Mouse (Mus musculus) limb, embryonic 12.5 days (tissue): Measurements from ENCODE around the gene Opa3. TPM values are rescaled to one million over a fixed set of nuclear protein-coding genes. Genes with fewer than 3 reads are reported as not detected.

Experiments
- ATAC-seq: fragments of 200-750 bp; cut with Nextera tagmentation; 2 replicates; pipeline ENCODE4 v1.8.0; 2017; ENCODE audit warnings: low read depth, moderate TSS enrichment; ENCODE audit not compliant: insufficient number of reproducible peaks, insufficient read depth, low FRiP score, low TSS enrichment
- H3K27ac ChIP-seq: fragments of 300-500 bp; sonication (generic); 2 replicates; pipeline ENCODE4 v1.5.1; 2016; ENCODE audit warnings: mild to moderate bottlenecking, moderate library complexity
- H3K27me3 ChIP-seq: fragments of 300-500 bp; sonication (generic); 2 replicates; pipeline ENCODE4 v1.6.1; 2016; ENCODE audit warnings: mild to moderate bottlenecking, moderate library complexity
- H3K36me3 ChIP-seq: fragments of 300-500 bp; sonication (generic); 2 replicates; pipeline ENCODE4 v1.6.1; 2016; ENCODE audit warnings: mild to moderate bottlenecking, moderate library complexity
- H3K4me1 ChIP-seq: fragments of 300-500 bp; sonication (generic); replicated peaks from 2 replicates; pipeline ENCODE4 v1.6.1; 2016
- H3K4me2 ChIP-seq: fragments of 300-500 bp; sonication (generic); 2 replicates; pipeline ENCODE4 v1.6.1; 2016; ENCODE audit warnings: mild to moderate bottlenecking, moderate library complexity
- H3K4me3 ChIP-seq: fragments of 300-500 bp; sonication (generic); replicated peaks from 2 replicates; pipeline ENCODE4 v1.5.1; 2016; ENCODE audit warnings: mild to moderate bottlenecking
- H3K9ac ChIP-seq: fragments of 300-500 bp; sonication (generic); replicated peaks from 2 replicates; pipeline ENCODE4 v1.6.1; 2016; ENCODE audit warnings: mild to moderate bottlenecking, moderate library complexity
- H3K9me3 ChIP-seq: fragments of 300-500 bp; sonication (generic); 2 replicates; pipeline ENCODE4 v1.6.1; 2016; ENCODE audit warnings: mild to moderate bottlenecking, moderate library complexity
- WGBS: fragments of 180-500 bp; shearing (Covaris S2); methylation state at CpG from one replicate; pipeline ENCODE4 v1.1.7; 2016; 5-methylcytosine and 5-hydroxymethylcytosine counted together
- polyA plus RNA-seq: library from polyadenylated mRNA; unstranded; fragments of >200 nt; fragmentation: Nextera tagmentation; extraction: Ambion mirVana; gene quantifications from 2 replicates; pipeline ENCODE4 v1.2.1, GENCODE M21; 2016

Opa3 gene
- polyA plus RNA-seq, 1 experiment from 2014 or later, result 39.5 TPM

GRCm38 (mm10) chr7:19282385-19282784 lies 54.3 kb downstream of the Opa3 start, which contains the start of gene Rtn2:
Rtn2 (plus strand) TSS chr7:19282624.
- Histone ChIP-seq H3K9me3 (no peaks in the 10 kb centered on the region), H3K4me2 (peak within 1 kb of the TSS; percentile 98), H3K36me3 (no peaks in the 10 kb centered on the region), H3K27ac (peak within 1 kb of the TSS; percentile 17; the same call in 1 of the 2 replicates), H3K4me1 (peaks cover 17% of the 10 kb centered on the region), H3K4me3 (peak within 1 kb of the TSS; percentile 58), H3K9ac (peak within 1 kb of the TSS; percentile 50), H3K27me3 (peaks cover 73% of the 10 kb centered on the region)
- WGBS, result under 1% methylated on average over 36 of the region's 37 CpGs
- peak; percentile 61; the same call in 1 of the 2 replicates for ATAC-seq

GRCm38 (mm10) chr7:19282791-19283405 lies 54.8 kb downstream of the Opa3 start:
- H3K36me3 ChIP-seq, result no peaks in the 10 kb centered on the region
- peak overlapping the region; percentile 58 for H3K4me3 ChIP-seq
- H3K9me3 ChIP-seq, result no peaks in the 10 kb centered on the region
- H3K4me1 ChIP-seq, result peaks cover 17% of the 10 kb centered on the region
- H3K27me3 ChIP-seq, result peaks cover 67% of the 10 kb centered on the region
- H3K27ac ChIP-seq, result peak overlapping the region; percentile 17; the same call in 1 of the 2 replicates
- H3K9ac ChIP-seq, result peak overlapping the region; percentile 50
- WGBS, result 1% methylated on average over 33 of the region's 35 CpGs
- peak; percentile 48 for ATAC-seq
- peak overlapping the region; percentile 98 for H3K4me2 ChIP-seq

- no peak overlapping the region for H3K9ac ChIP-seq
- 40% methylated on average over 14 of the region's 14 CpGs for WGBS
- no peak overlapping the region for H3K27ac ChIP-seq
- peak overlapping the region; percentile 98 for H3K4me2 ChIP-seq
- H3K4me3 ChIP-seq, result no peak overlapping the region
- H3K36me3 ChIP-seq, result no peaks in the 10 kb centered on the region
- H3K4me1 ChIP-seq, result peaks cover 17% of the 10 kb centered on the region
- H3K9me3 ChIP-seq, result no peaks in the 10 kb centered on the region
- peaks cover 62% of the 10 kb centered on the region for H3K27me3 ChIP-seq
- no peak for ATAC-seq
These were observed 55.3 kb downstream of the Opa3 start for GRCm38 (mm10) chr7:19283406-19283804.

GRCm38 (mm10) chr7:19284763-19285162 lies 56.6 kb downstream of the Opa3 start:
- ATAC-seq, result no peak
- Histone ChIP-seq H3K36me3 (no peaks in the 10 kb centered on the region), H3K27me3 (peaks cover 49% of the 10 kb centered on the region), H3K9me3 (no peaks in the 10 kb centered on the region), H3K4me3 (no peak overlapping the region), H3K27ac (no peak overlapping the region), H3K4me1 (peaks cover 10% of the 10 kb centered on the region; the same call in 1 of the 2 replicates), H3K4me2 (no peak overlapping the region), H3K9ac (no peak overlapping the region)
- 32% methylated on average over 4 of the region's 4 CpGs for WGBS

- Histone ChIP-seq H3K27ac (peak overlapping the region; percentile 46; the same call in 1 of the 2 replicates), H3K36me3 (no peaks in the 10 kb centered on the region), H3K4me2 (peak overlapping the region; percentile 59), H3K9me3 (no peaks in the 10 kb centered on the region), H3K4me1 (peaks cover 18% of the 10 kb centered on the region), H3K4me3 (peak overlapping the region; percentile 36), H3K27me3 (no peaks in the 10 kb centered on the region), H3K9ac (peak overlapping the region; percentile 51)
- ATAC-seq, result peak; percentile 33; the same call in 1 of the 2 replicates
- under 1% methylated on average over 20 of the region's 20 CpGs for WGBS
These were observed 62.9 kb downstream of the Opa3 start for GRCm38 (mm10) chr7:19290969-19291596.

GRCm38 (mm10) chr7:19295503-19296185 lies 67.5 kb downstream of the Opa3 start:
- peak overlapping the region; percentile 61 for H3K9ac ChIP-seq
- H3K36me3 ChIP-seq, result no peaks in the 10 kb centered on the region
- peak overlapping the region; percentile 36 for H3K4me3 ChIP-seq
- H3K4me1 ChIP-seq, result peaks cover 17% of the 10 kb centered on the region
- no peak overlapping the region for H3K27ac ChIP-seq
- ATAC-seq, result peak; percentile 60; the same call in 1 of the 2 replicates
- 14% methylated on average over 22 of the region's 22 CpGs for WGBS
- H3K27me3 ChIP-seq, result no peaks in the 10 kb centered on the region
- no peaks in the 10 kb centered on the region for H3K9me3 ChIP-seq
- H3K4me2 ChIP-seq, result peak overlapping the region; percentile 57

GRCm38 (mm10) chr7:19297034-19297433 lies 68.9 kb downstream of the Opa3 start:
- H3K27ac ChIP-seq, result no peak overlapping the region
- no peak overlapping the region for H3K9ac ChIP-seq
- no peak overlapping the region for H3K4me3 ChIP-seq
- peaks cover 13% of the 10 kb centered on the region; the same call in 1 of the 2 replicates for H3K4me1 ChIP-seq
- no peaks in the 10 kb centered on the region for H3K36me3 ChIP-seq
- 85% methylated on average over 6 of the region's 6 CpGs for WGBS
- no peak overlapping the region for H3K4me2 ChIP-seq
- H3K27me3 ChIP-seq, result peaks cover 9% of the 10 kb centered on the region
- no peak for ATAC-seq
- no peaks in the 10 kb centered on the region for H3K9me3 ChIP-seq

- H3K36me3 ChIP-seq, result no peaks in the 10 kb centered on the region
- no peak overlapping the region for H3K4me2 ChIP-seq
- H3K9me3 ChIP-seq, result no peaks in the 10 kb centered on the region
- H3K27me3 ChIP-seq, result peaks cover 17% of the 10 kb centered on the region
- no peak overlapping the region for H3K9ac ChIP-seq
- H3K4me3 ChIP-seq, result no peak overlapping the region
- H3K27ac ChIP-seq, result no peak overlapping the region
- peaks cover 13% of the 10 kb centered on the region; the same call in 1 of the 2 replicates for H3K4me1 ChIP-seq
- no peak for ATAC-seq
- WGBS, result 88% methylated on average over 5 of the region's 5 CpGs
These were observed 69.7 kb downstream of the Opa3 start for GRCm38 (mm10) chr7:19297794-19298193.

- H3K36me3 ChIP-seq, result no peaks in the 10 kb centered on the region
- H3K4me3 ChIP-seq, result no peak overlapping the region
- H3K4me1 ChIP-seq, result peaks cover 21% of the 10 kb centered on the region; the same call in 1 of the 2 replicates
- WGBS, result 26% methylated on average over 3 of the region's 3 CpGs
- peaks cover 31% of the 10 kb centered on the region for H3K27me3 ChIP-seq
- H3K9me3 ChIP-seq, result no peaks in the 10 kb centered on the region
- no peak overlapping the region for H3K9ac ChIP-seq
- no peak overlapping the region for H3K4me2 ChIP-seq
- H3K27ac ChIP-seq, result no peak overlapping the region
- ATAC-seq, result no peak
These were observed 71.1 kb downstream of the Opa3 start for GRCm38 (mm10) chr7:19299194-19299593.

- WGBS, result under 1% methylated on average over 29 of the region's 29 CpGs
- Histone ChIP-seq H3K27ac (no peak overlapping the region), H3K36me3 (no peaks in the 10 kb centered on the region)
These were observed 72.6 kb downstream of the Opa3 start for GRCm38 (mm10) chr7:19300501-19301421.

More at GRCm38 (mm10) chr7:19300501-19301421, 72.6 kb downstream of the Opa3 start:
- H3K9ac ChIP-seq, result 0 out of 2 replicates have a peak overlapping the region, but pooled peaks have one; percentile 27
- H3K4me2 ChIP-seq, result peak overlapping the region; percentile 53
- H3K9me3 ChIP-seq, result no peaks in the 10 kb centered on the region
- peak overlapping the region; percentile 41 for H3K4me3 ChIP-seq
- peaks cover 26% of the 10 kb centered on the region for H3K4me1 ChIP-seq
- peak; percentile 44; the same call in 1 of the 2 replicates for ATAC-seq
- H3K27me3 ChIP-seq, result peaks cover 46% of the 10 kb centered on the region
